10 mouse cellular contexts compared by ENCODE assay signal in genomic region chr19:47151332-47152061, GRCm38 (mm10). TPM values are rescaled to one million over a fixed set of nuclear protein-coding genes. Genes with fewer than 3 reads are reported as not detected.
DNase-seq lines count a peak whose midpoint lies in the region; ATAC-seq lines count a peak whose summit lies in the region.
"Had no signal": no experiment of that assay in that cellular context is flagged by ENCODE, and none has a peak within 500 bp of the region (broad histone marks: within the 10 kb centered on the region; RNA-seq: fewer than 3 reads in every experiment).

No protein-coding gene starts in this region.

- H3K9ac ChIP-seq in heart, embryonic 16.5 days (ENCODE audit: low read length), result peak overlapping the region; percentile 50; the same call in 1 of the 2 replicates
- no peak overlapping the region for H3K9ac ChIP-seq in embryonic facial prominence, embryonic 15.5 days
- no peak overlapping the region for H3K9ac ChIP-seq in liver, embryonic 12.5 days

- H3K27ac ChIP-seq in heart, embryonic 16.5 days (ENCODE audit: low read length), result no peak overlapping the region
- H3K27ac ChIP-seq in embryonic facial prominence, embryonic 15.5 days (replicated peaks), result no peak overlapping the region
- no peak overlapping the region for H3K27ac ChIP-seq in liver, embryonic 12.5 days

- H3K27me3 ChIP-seq in heart, embryonic 16.5 days (ENCODE audit: control insufficient read depth, insufficient read depth, low read length), result 0 out of 2 replicates have a peak, but pooled peaks cover 2% of the 10 kb centered on the region
- 0 out of 2 replicates have a peak, but pooled peaks cover 10% of the 10 kb centered on the region for H3K27me3 ChIP-seq in embryonic facial prominence, embryonic 15.5 days
- peaks cover 49% of the 10 kb centered on the region for H3K27me3 ChIP-seq in liver, embryonic 12.5 days (replicated peaks)

- H3K9me3 ChIP-seq in heart, embryonic 16.5 days (replicated peaks; ENCODE audit: control insufficient read depth, low read length), result no peaks in the 10 kb centered on the region
- H3K9me3 ChIP-seq in embryonic facial prominence, embryonic 15.5 days (replicated peaks), result no peaks in the 10 kb centered on the region
- no peaks in the 10 kb centered on the region for H3K9me3 ChIP-seq in liver, embryonic 12.5 days (replicated peaks)
- H3K9me3 ChIP-seq: G1E had no signal

- H3K4me1 ChIP-seq in heart, embryonic 16.5 days (ENCODE audit: control insufficient read depth, insufficient read depth, low read length), result peaks cover 3% of the 10 kb centered on the region; the same call in 1 of the 2 replicates
- H3K4me1 ChIP-seq in embryonic facial prominence, embryonic 15.5 days, result peaks cover 7% of the 10 kb centered on the region
- no peaks in the 10 kb centered on the region for H3K4me1 ChIP-seq in liver, embryonic 12.5 days

- WGBS in heart, embryonic 16.5 days, result 23% methylated on average over 32 of the region's 32 CpGs
- WGBS in embryonic facial prominence, embryonic 15.5 days, result 24% methylated on average over 32 of the region's 32 CpGs
- 24% methylated on average over 32 of the region's 32 CpGs for WGBS in liver, embryonic 12.5 days (ENCODE audit: insufficient replicate concordance)

- no peak for DNase-seq in heart, adult 11 months
- DNase-seq in ZHBTc4 (ENCODE audit: low read depth, low spot score), result peak; percentile 60
- no peak for DNase-seq in thymus, postnatal 25 days
- DNase-seq in gastrocnemius, postnatal 25 days, result no peak
- DNase-seq in natural killer cell, adult 2 months (ENCODE audit: low spot score in 2 of 2), result no peak

- no peak for ATAC-seq in heart, embryonic 16.5 days (replicated peaks; ENCODE audit: extremely low read depth, insufficient read depth, low FRiP score)
- no peak for ATAC-seq in embryonic facial prominence, embryonic 15.5 days (ENCODE audit: insufficient number of reproducible peaks, low FRiP score, low TSS enrichment, low read depth)
- ATAC-seq in liver, embryonic 12.5 days, result no peak

- no peaks in the 10 kb centered on the region for H3K36me3 ChIP-seq in heart, embryonic 16.5 days (ENCODE audit: control insufficient read depth, insufficient read depth)
- no peaks in the 10 kb centered on the region for H3K36me3 ChIP-seq in embryonic facial prominence, embryonic 15.5 days
- H3K36me3 ChIP-seq in liver, embryonic 12.5 days, result no peaks in the 10 kb centered on the region
- H3K36me3 ChIP-seq: G1E had no signal

- H3K4me2 ChIP-seq in heart, embryonic 16.5 days (ENCODE audit: low read depth, low read length), result peak overlapping the region; percentile 60
- peak overlapping the region; percentile 53 for H3K4me2 ChIP-seq in embryonic facial prominence, embryonic 15.5 days (replicated peaks)
- peak overlapping the region; percentile 29 for H3K4me2 ChIP-seq in liver, embryonic 12.5 days

- peak overlapping the region; percentile 33 for H3K4me3 ChIP-seq in heart, embryonic 16.5 days (ENCODE audit: low read length)
- peak overlapping the region; percentile 23 for H3K4me3 ChIP-seq in embryonic facial prominence, embryonic 15.5 days (replicated peaks)
- H3K4me3 ChIP-seq in liver, embryonic 12.5 days, result no peak overlapping the region

RNA-seq across cellular contexts. Expression of gene Calhm3, which starts 6.1 kb away (rescaled TPM):
- not detected in 2 replicates for polyA plus RNA-seq in heart, embryonic 16.5 days (2015; fragmentation: Nextera tagmentation; extraction: Ambion mirVana)
- polyA plus RNA-seq in embryonic facial prominence, embryonic 15.5 days (2015; fragmentation: Nextera tagmentation; extraction: Ambion mirVana), result not detected in 2 replicates
- polyA plus RNA-seq in liver, embryonic 12.5 days (2016; fragmentation: Nextera tagmentation; extraction: Ambion mirVana), result not detected in 2 replicates
- not detected for total RNA-seq in gastrocnemius, postnatal 25 days (2021)
- total RNA-seq: hematopoietic stem cell, adult 5-6 weeks had no signal
- polyA plus RNA-seq: G1E had no signal

RNA-seq across cellular contexts. Expression of gene Calhm1, which starts 7.4 kb away (rescaled TPM):
- polyA plus RNA-seq in heart, embryonic 16.5 days (2015; fragmentation: Nextera tagmentation; extraction: Ambion mirVana), result not detected in 2 replicates
- polyA plus RNA-seq in embryonic facial prominence, embryonic 15.5 days (2015; fragmentation: Nextera tagmentation; extraction: Ambion mirVana), result not detected in 2 replicates
- not detected in 2 replicates for polyA plus RNA-seq in liver, embryonic 12.5 days (2016; fragmentation: Nextera tagmentation; extraction: Ambion mirVana)
- not detected for total RNA-seq in gastrocnemius, postnatal 25 days (2021)
- total RNA-seq: G1E; hematopoietic stem cell, adult 5-6 weeks had no signal
- polyA plus RNA-seq: G1E had no signal

RNA-seq across cellular contexts. Expression of gene Calhm2, which starts 13.4 kb away (rescaled TPM):
- 5.2 and 5.6 TPM in 2 replicates for polyA plus RNA-seq in heart, embryonic 16.5 days (2015; fragmentation: Nextera tagmentation; extraction: Ambion mirVana)
- polyA plus RNA-seq in embryonic facial prominence, embryonic 15.5 days (2015; fragmentation: Nextera tagmentation; extraction: Ambion mirVana), result 11.9 and 13.4 TPM in 2 replicates
- polyA plus RNA-seq in liver, embryonic 12.5 days (2016; fragmentation: Nextera tagmentation; extraction: Ambion mirVana), result 1.9 and 2.4 TPM in 2 replicates
- total RNA-seq in gastrocnemius, postnatal 25 days (2021), result 1 to 10 TPM; 1.9 to 2.2 TPM

RNA-seq across cellular contexts. Expression of gene Neurl1a, which starts 27.1 kb away (rescaled TPM):
- 1.4 and 1.7 TPM in 2 replicates for polyA plus RNA-seq in heart, embryonic 16.5 days (2015; fragmentation: Nextera tagmentation; extraction: Ambion mirVana)
- 8.0 and 9.0 TPM in 2 replicates for polyA plus RNA-seq in embryonic facial prominence, embryonic 15.5 days (2015; fragmentation: Nextera tagmentation; extraction: Ambion mirVana)
- polyA plus RNA-seq in liver, embryonic 12.5 days (2016; fragmentation: Nextera tagmentation; extraction: Ambion mirVana), result 2.2 and 2.6 TPM in 2 replicates
- 100 to 1,000 TPM in 1 of 2 experiments, 10 to 100 TPM in 1; 98.2 to 105 TPM for total RNA-seq in gastrocnemius, postnatal 25 days (2021)
- total RNA-seq: hematopoietic stem cell, adult 5-6 weeks had no signal
- polyA plus RNA-seq: G1E had no signal
